ENCODE assay signal across 27 mouse cellular contexts in genomic region chr13:76611499-76611898, GRCm38 (mm10).
"Had no signal": no experiment of that assay in that cellular context is flagged by ENCODE, and none has a peak within 500 bp of the region (broad histone marks: within the 10 kb centered on the region; RNA-seq: fewer than 3 reads in every experiment).

No protein-coding gene starts in this region.

- H3K4me3 ChIP-seq: heart, embryonic 10.5 days; heart, embryonic 12.5 days; hindbrain, embryonic 10.5 days; hindbrain, embryonic 12.5 days; intestine, embryonic 15.5 days; kidney, embryonic 15.5 days; layer of hippocampus, adult 2 months; left cerebral cortex, adult 2 months; limb, embryonic 10.5 days; limb, embryonic 12.5 days; liver, embryonic 13.5 days had no signal

- H3K27me3 ChIP-seq: heart, embryonic 12.5 days; hindbrain, embryonic 12.5 days; intestine, embryonic 15.5 days; kidney, embryonic 15.5 days; limb, embryonic 12.5 days; liver, embryonic 13.5 days had no signal

- H3K9ac ChIP-seq: heart, embryonic 12.5 days; hindbrain, embryonic 12.5 days; hindbrain, embryonic 14.5 days; intestine, embryonic 15.5 days; kidney, embryonic 15.5 days; limb, embryonic 12.5 days; liver, embryonic 13.5 days had no signal

- DNase-seq: gastrocnemius, postnatal 14 days; gastrocnemius, postnatal 36 days; heart, adult 18-20 months; heart, postnatal 10 days; heart, postnatal 4 days; kidney, adult 18-20 months; kidney, adult 8-10 months; kidney, postnatal 14 days; kidney, postnatal 36 days; liver; liver, embryonic 13.5 days had no signal

- H3K4me1 ChIP-seq: heart, embryonic 10.5 days; heart, embryonic 12.5 days; hindbrain, embryonic 10.5 days; hindbrain, embryonic 12.5 days; intestine, embryonic 15.5 days; kidney, embryonic 15.5 days; limb, embryonic 10.5 days; limb, embryonic 12.5 days; liver, embryonic 13.5 days had no signal

- H3K36me3 ChIP-seq: heart, embryonic 10.5 days; heart, embryonic 12.5 days; hindbrain, embryonic 10.5 days; hindbrain, embryonic 12.5 days; intestine, embryonic 15.5 days; kidney, embryonic 15.5 days; limb, embryonic 10.5 days; limb, embryonic 12.5 days; liver, embryonic 13.5 days had no signal

- H3K27ac ChIP-seq: heart, embryonic 10.5 days; hindbrain, embryonic 10.5 days; hindbrain, embryonic 12.5 days; hindbrain, embryonic 14.5 days; intestine, embryonic 15.5 days; kidney, embryonic 15.5 days; kidney, postnatal 0 days; layer of hippocampus, adult 2 months; left cerebral cortex, adult 2 months; limb, embryonic 10.5 days; limb, embryonic 12.5 days; liver, embryonic 13.5 days had no signal

- H3K9me3 ChIP-seq: heart, embryonic 10.5 days; heart, embryonic 12.5 days; hindbrain, embryonic 10.5 days; hindbrain, embryonic 12.5 days; intestine, embryonic 15.5 days; kidney, embryonic 15.5 days; limb, embryonic 10.5 days; limb, embryonic 12.5 days; liver, embryonic 13.5 days had no signal

- H3K4me2 ChIP-seq: heart, embryonic 12.5 days; hindbrain, embryonic 12.5 days; hindbrain, embryonic 14.5 days; intestine, embryonic 15.5 days; kidney, embryonic 15.5 days; limb, embryonic 12.5 days; liver, embryonic 11.5 days; liver, embryonic 13.5 days had no signal

- ATAC-seq: hindbrain, embryonic 16.5 days; inflammation-experienced regulatory T-cells, adult 6 months; intestine, embryonic 15.5 days; intestine, postnatal 0 days had no signal
